Mouse (Mus musculus): Measurements from ENCODE around the gene Pde8b. TPM values are rescaled to one million over a fixed set of nuclear protein-coding genes. Genes with fewer than 3 reads are reported as not detected.

Pde8b gene
- 3.4 and 5.3 TPM in 2 replicates for polyA plus RNA-seq (2016; fragmentation: Nextera tagmentation; extraction: Ambion mirVana)

DNA sequence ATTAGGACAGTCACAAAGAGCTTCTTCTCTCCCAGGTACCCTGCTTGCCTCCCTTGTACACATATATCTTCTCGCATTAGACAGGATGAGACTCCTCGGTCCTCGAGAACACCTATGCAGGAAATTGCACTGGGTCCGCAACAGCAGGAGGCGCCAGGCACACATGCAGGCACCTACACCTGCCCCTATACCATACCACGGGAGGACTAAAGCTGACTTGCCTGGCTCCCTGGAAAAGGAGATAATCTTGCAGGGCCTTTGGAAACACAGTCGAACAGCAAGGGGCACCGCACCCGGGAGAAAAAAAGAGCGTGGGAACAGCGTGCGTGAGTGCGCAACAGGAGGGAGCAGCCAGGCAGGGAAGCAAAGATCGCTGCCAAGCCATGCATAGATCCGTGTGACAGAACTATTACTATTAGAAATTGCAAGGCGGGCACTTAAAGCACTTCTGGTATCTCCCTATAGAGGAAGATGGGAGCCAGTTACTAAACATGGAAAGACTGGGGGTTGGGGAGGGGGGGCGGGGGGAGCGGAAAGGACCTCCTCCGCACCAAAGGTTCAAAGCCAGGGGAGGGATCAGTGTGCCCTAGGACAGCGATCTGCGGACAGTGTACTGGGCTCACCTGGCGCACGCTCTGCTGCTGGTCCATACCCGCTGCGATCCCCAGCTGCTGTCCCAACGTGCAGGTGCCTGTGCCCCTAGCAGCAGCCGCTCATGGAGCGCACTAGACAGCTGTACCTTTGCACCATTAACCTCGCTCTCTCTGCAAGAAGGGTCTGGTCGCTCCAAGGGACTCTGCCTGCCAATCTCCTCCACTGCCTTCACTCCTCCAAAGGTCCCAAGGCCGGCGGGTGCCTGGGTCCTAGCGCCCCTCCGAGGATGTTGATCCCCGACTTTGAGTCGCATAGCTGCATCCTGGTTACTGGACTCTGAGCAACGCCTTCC lies at the start of gene Pde8b:
TSS of gene Pde8b (minus strand) at position 826 of the 946 bp plus-strand sequence.
- peak within 1 kb of the TSS; percentile 74 for H3K4me2 ChIP-seq (replicated peaks)
- ATAC-seq (ENCODE audit: low FRiP score) = no peak
- 4% methylated on average over 37 of the region's 37 CpGs for WGBS

DNA sequence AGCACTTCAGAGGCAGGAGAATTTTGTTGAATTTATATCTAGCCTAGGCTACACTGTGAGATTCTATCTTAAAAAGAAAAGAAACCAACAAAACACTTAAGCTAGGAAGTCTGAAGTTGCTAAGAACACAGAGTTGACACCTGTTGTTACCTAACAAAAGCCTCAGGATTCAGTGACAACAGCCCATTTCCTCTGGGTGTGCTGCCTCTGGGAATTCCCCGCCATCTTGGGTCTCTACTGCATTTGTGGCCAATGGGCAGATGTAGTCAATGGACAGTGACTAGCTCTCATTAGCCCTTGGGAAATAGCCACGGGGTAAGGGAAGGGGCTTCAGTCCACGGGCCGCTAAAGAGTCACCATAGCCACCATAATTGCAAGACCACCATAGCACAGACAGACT lies 41.8 kb upstream of the Pde8b start:
- Histone ChIP-seq H3K4me1 (no peaks in the 10 kb centered on the region), H3K9ac (no peak overlapping the region), H3K9me3 (replicated peaks) (no peaks in the 10 kb centered on the region), H3K4me2 (replicated peaks) (no peak overlapping the region), H3K27ac (no peak overlapping the region), H3K36me3 (no peaks in the 10 kb centered on the region), H3K4me3 (no peak overlapping the region), H3K27me3 (no peaks in the 10 kb centered on the region)
- ATAC-seq (ENCODE audit: low FRiP score) = no peak
- WGBS = 46% methylated on average over 4 of the region's 4 CpGs

More for the DNA sequence above, at the start of gene Pde8b:
- Histone ChIP-seq H3K4me1 (peaks cover 9% of the 10 kb centered on the region), H3K27me3 (peaks cover 23% of the 10 kb centered on the region), H3K4me3 (peak within 1 kb of the TSS; percentile 38), H3K36me3 (no peaks in the 10 kb centered on the region), H3K9ac (peak within 1 kb of the TSS; percentile 49; the same call in 1 of the 2 replicates), H3K27ac (no peak within 1 kb of the TSS), H3K9me3 (replicated peaks) (0 out of 2 replicates have a peak, but pooled peaks cover 4% of the 10 kb centered on the region)

DNA sequence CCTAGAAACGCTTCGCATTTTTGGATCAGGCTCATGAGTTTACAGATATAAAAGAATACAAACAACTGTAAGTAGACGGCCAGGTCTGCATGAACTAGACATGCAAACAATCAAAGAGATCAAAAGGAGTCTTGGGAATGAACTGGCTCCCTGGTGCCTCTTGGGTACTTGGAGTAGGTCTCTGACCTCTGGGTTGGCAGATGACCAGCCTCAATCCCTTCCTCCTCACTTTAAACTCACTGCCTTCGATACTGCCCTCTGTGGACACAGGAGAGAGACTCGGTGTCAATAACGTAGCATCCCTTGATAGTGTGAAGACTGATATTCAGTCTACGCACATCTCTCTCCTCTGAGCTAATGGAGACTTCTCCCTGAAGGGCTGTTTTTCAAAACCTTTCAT lies 37.9 kb upstream of the Pde8b start:
- H3K4me1 ChIP-seq = no peaks in the 10 kb centered on the region
- no peak overlapping the region for H3K27ac ChIP-seq
- H3K9me3 ChIP-seq (replicated peaks) = no peaks in the 10 kb centered on the region
- no peak overlapping the region for H3K4me3 ChIP-seq
- no peak overlapping the region for H3K4me2 ChIP-seq (replicated peaks)
- no peak overlapping the region for H3K9ac ChIP-seq
- H3K27me3 ChIP-seq = no peaks in the 10 kb centered on the region
- 68% methylated on average over 7 of the region's 7 CpGs for WGBS
- no peak for ATAC-seq (ENCODE audit: low FRiP score)
- H3K36me3 ChIP-seq = no peaks in the 10 kb centered on the region

DNA sequence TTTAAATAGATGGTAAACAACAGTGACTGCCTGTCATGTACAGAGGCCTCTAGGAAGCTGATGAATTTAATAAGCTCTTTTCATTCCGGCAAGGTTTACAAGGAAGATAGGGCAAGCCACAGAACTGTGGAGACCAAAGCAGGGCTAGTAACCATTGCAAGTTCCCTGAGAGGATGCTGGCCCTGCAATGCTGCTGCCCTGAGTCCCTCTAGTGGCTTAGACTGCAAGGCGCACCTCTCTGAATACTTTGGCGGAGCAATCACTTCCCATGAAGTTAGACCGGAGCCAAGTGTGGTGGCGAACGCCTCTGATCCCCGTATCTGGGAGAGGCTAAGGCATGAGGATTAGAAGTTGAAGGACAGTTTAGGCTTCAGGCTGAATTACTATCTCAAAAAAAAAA lies 36.9 kb upstream of the Pde8b start:
- 0 out of 2 replicates have a peak, but pooled peaks have one; percentile 63 for ATAC-seq (ENCODE audit: low FRiP score)
- Histone ChIP-seq H3K27me3 (no peaks in the 10 kb centered on the region), H3K9me3 (replicated peaks) (no peaks in the 10 kb centered on the region), H3K4me1 (no peaks in the 10 kb centered on the region), H3K9ac (no peak overlapping the region), H3K36me3 (no peaks in the 10 kb centered on the region), H3K4me3 (no peak overlapping the region), H3K27ac (no peak overlapping the region), H3K4me2 (replicated peaks) (no peak overlapping the region)
- 11% methylated on average over 7 of the region's 7 CpGs for WGBS

- Histone ChIP-seq H3K4me3 (no peak overlapping the region), H3K27me3 (no peaks in the 10 kb centered on the region), H3K4me2 (replicated peaks) (no peak overlapping the region), H3K9ac (no peak overlapping the region), H3K36me3 (no peaks in the 10 kb centered on the region), H3K4me1 (peaks cover 4% of the 10 kb centered on the region), H3K27ac (no peak overlapping the region), H3K9me3 (replicated peaks) (no peaks in the 10 kb centered on the region)
- 25% methylated on average over 6 of the region's 7 CpGs for WGBS
- ATAC-seq (ENCODE audit: low FRiP score) = no peak
Measured at GRCm38 (mm10) chr13:95281740-95282673, 31.9 kb upstream of the Pde8b start.

DNA sequence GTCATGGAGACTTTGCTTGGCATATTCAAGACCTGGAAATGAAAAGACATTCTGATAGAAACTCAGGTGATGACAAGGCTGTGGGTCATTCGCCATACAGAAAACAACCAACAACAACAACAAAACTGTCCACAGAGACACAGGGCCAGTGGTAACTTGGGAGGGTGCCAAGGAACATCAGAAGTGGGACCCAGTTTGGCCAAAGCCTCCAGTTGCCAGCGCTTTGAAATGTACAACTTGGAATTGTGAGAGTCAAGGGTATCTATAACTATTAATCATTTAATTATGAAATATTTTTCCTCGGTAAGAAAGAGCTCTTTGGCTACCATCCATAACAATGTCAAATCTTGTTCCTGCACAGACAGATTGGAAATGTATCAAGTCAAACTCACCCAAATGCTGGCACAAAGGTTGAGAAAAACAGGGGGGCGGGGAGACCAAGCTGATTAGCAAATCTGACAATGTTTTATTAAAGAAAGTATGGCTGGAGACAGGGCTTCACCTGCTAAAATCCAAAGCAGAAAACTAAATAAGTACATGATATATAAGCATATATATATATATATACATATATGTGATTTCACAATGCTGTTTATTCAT lies 28.4 kb upstream of the Pde8b start:
- H3K36me3 ChIP-seq = no peaks in the 10 kb centered on the region
- no peak for ATAC-seq (ENCODE audit: low FRiP score)
- 91% methylated on average over 4 of the region's 4 CpGs for WGBS

GRCm38 (mm10) chr13:95264691-95265090 lies 14.6 kb upstream of the Pde8b start:
- 77% methylated on average over 5 of the region's 5 CpGs for WGBS
- H3K27me3 ChIP-seq = no peaks in the 10 kb centered on the region
- no peaks in the 10 kb centered on the region for H3K9me3 ChIP-seq (replicated peaks)
- H3K36me3 ChIP-seq = no peaks in the 10 kb centered on the region
- ATAC-seq (ENCODE audit: low FRiP score) = no peak
- H3K4me3 ChIP-seq = no peak overlapping the region
- H3K4me1 ChIP-seq = no peaks in the 10 kb centered on the region
- no peak overlapping the region for H3K4me2 ChIP-seq (replicated peaks)
- no peak overlapping the region for H3K9ac ChIP-seq
- H3K27ac ChIP-seq = no peak overlapping the region

More for the DNA sequence above, 28.4 kb upstream of the Pde8b start:
- H3K4me1 ChIP-seq = peaks cover 4% of the 10 kb centered on the region
- H3K27ac ChIP-seq = no peak overlapping the region
- no peak overlapping the region for H3K4me3 ChIP-seq
- H3K27me3 ChIP-seq = no peaks in the 10 kb centered on the region
- no peak overlapping the region for H3K4me2 ChIP-seq (replicated peaks)
- no peaks in the 10 kb centered on the region for H3K9me3 ChIP-seq (replicated peaks)
- no peak overlapping the region for H3K9ac ChIP-seq

- no peak overlapping the region for H3K4me2 ChIP-seq (replicated peaks)
- no peak overlapping the region for H3K4me3 ChIP-seq
- no peak overlapping the region for H3K9ac ChIP-seq
- peak overlapping the region; percentile 1; the same call in 1 of the 2 replicates for H3K27ac ChIP-seq
- no peak for ATAC-seq (ENCODE audit: low FRiP score)
- no peaks in the 10 kb centered on the region for H3K4me1 ChIP-seq
- no peaks in the 10 kb centered on the region for H3K36me3 ChIP-seq
- H3K27me3 ChIP-seq = no peaks in the 10 kb centered on the region
- 72% methylated on average over 9 of the region's 9 CpGs for WGBS
- H3K9me3 ChIP-seq (replicated peaks) = no peaks in the 10 kb centered on the region
Measured at GRCm38 (mm10) chr13:95260886-95261789, 11.0 kb upstream of the Pde8b start.

DNA sequence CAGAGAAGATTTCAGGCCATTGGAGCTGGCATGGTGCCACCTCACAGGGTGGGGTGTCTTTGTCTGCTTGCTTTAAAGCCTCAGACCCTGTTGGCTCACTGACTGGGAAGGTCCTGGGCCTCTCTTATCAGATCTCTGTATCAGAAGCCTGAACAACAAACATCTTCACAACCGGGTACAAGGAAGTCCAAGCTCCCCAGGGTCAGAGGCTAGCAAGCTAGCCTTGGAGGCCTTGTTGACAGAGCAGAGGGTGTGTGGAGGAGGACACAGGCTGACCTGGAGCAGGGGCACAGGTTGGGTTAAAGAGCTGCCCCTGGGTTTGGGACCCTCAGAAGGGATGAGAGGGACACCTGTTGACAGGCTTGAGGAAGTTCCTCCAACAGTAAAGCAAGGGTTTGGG lies 10.3 kb upstream of the Pde8b start:
- Histone ChIP-seq H3K4me2 (replicated peaks) (no peak overlapping the region), H3K9ac (no peak overlapping the region), H3K4me1 (no peaks in the 10 kb centered on the region), H3K4me3 (no peak overlapping the region), H3K9me3 (replicated peaks) (no peaks in the 10 kb centered on the region), H3K27me3 (no peaks in the 10 kb centered on the region), H3K27ac (no peak overlapping the region), H3K36me3 (no peaks in the 10 kb centered on the region)
- 65% methylated on average over 1 of the region's 1 CpGs for WGBS
- no peak for ATAC-seq (ENCODE audit: low FRiP score)

- Histone ChIP-seq H3K27ac (no peak overlapping the region), H3K4me3 (no peak overlapping the region), H3K9me3 (replicated peaks) (no peaks in the 10 kb centered on the region), H3K36me3 (no peaks in the 10 kb centered on the region), H3K27me3 (no peaks in the 10 kb centered on the region), H3K4me2 (replicated peaks) (no peak overlapping the region), H3K9ac (no peak overlapping the region), H3K4me1 (no peaks in the 10 kb centered on the region)
- no peak for ATAC-seq (ENCODE audit: low FRiP score)
- 89% methylated on average over 6 of the region's 6 CpGs for WGBS
Measured at GRCm38 (mm10) chr13:95257083-95257482, 6.9 kb upstream of the Pde8b start.

- ATAC-seq (ENCODE audit: low FRiP score) = no peak
- Histone ChIP-seq H3K27me3 (peaks cover 8% of the 10 kb centered on the region), H3K27ac (no peak overlapping the region), H3K36me3 (no peaks in the 10 kb centered on the region), H3K9ac (no peak overlapping the region), H3K4me2 (replicated peaks) (no peak overlapping the region), H3K9me3 (replicated peaks) (no peaks in the 10 kb centered on the region), H3K4me1 (peaks cover 2% of the 10 kb centered on the region), H3K4me3 (no peak overlapping the region)
- 94% methylated on average over 3 of the region's 3 CpGs for WGBS
Measured at GRCm38 (mm10) chr13:95255083-95255482, 4.9 kb upstream of the Pde8b start.

Data from hindbrain, embryonic 12.5 days (tissue).